Mouse (Mus musculus): ENCODE measurements at regions not wholly inside any gene's neighbourhood (a gene's known extent, or its start where the extent isn't known, plus 50 kb on each side); places are given as distances from the start of the nearest gene placed in this dataset.

DNA sequence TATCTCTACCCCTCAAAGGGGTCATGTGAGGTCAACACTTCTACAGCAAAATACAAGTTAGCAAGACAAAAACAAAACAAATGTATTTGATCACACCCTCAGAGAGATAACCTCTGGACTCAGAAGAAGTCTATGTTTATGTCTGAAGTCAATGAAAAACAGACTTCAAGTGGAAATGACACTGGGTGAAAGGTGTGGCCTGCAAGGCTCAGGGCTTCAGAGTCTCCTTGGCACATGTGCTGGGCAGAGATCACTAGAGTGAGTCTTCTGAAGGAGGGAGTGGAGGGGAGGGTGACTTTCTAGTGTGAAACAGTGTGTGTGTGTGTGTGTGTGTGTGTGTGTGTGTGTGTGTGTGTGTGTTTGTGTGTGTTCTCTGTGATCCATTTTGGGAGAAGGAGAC is 68.2 kb downstream of the Il12a start:
- no peak for ATAC-seq (ENCODE audit: borderline replicate concordance, extremely low read depth, low FRiP score, low TSS enrichment)
- H3K9me3 ChIP-seq, result no peaks in the 10 kb centered on the region
- no peak overlapping the region for H3K27ac ChIP-seq
- H3K9ac ChIP-seq, result no peak overlapping the region
- H3K4me1 ChIP-seq, result peaks cover 18% of the 10 kb centered on the region
- no peaks in the 10 kb centered on the region for H3K36me3 ChIP-seq
- no peak overlapping the region for H3K4me2 ChIP-seq
- H3K27me3 ChIP-seq, result no peaks in the 10 kb centered on the region
- H3K4me3 ChIP-seq, result no peak overlapping the region

GRCm38 (mm10) chr3:68759375-68759774 is 68.9 kb downstream of the Il12a start:
- H3K27ac ChIP-seq, result 0 out of 2 replicates have a peak overlapping the region, but pooled peaks have one; percentile 11
- H3K9ac ChIP-seq, result no peak overlapping the region
- WGBS, result 38% methylated on average over 8 of the region's 8 CpGs
- peak; percentile 75; the same call in 1 of the 2 replicates for ATAC-seq (ENCODE audit: borderline replicate concordance, extremely low read depth, low FRiP score, low TSS enrichment)
- no peak overlapping the region for H3K4me2 ChIP-seq
- H3K9me3 ChIP-seq, result no peaks in the 10 kb centered on the region
- H3K27me3 ChIP-seq, result no peaks in the 10 kb centered on the region
- no peak overlapping the region for H3K4me3 ChIP-seq
- H3K36me3 ChIP-seq, result no peaks in the 10 kb centered on the region
- peaks cover 20% of the 10 kb centered on the region for H3K4me1 ChIP-seq

DNA sequence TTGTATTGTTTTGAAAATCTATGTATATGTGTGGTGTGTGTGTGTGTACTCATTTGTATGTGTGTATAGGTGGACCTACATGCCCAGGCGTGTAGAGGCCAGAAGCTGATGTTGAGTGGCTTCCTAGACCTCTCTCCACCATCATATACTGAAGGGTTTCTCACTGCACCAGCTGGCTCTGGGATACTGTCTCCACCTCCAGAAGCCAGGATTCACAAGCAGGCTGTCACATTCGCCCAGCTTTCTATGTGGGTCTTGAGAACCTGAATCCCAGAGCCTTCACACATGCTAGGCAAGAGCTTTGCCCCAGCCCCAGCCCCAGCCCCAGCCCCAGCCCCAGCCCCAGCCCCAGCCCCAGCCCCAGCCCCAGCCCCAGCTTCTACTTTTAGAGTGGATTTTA is 70.4 kb downstream of the Il12a start:
- 84% methylated on average over 2 of the region's 2 CpGs for WGBS
- Histone ChIP-seq H3K27ac (no peak overlapping the region), H3K36me3 (no peaks in the 10 kb centered on the region), H3K9ac (no peak overlapping the region), H3K4me3 (no peak overlapping the region), H3K27me3 (no peaks in the 10 kb centered on the region), H3K4me1 (peaks cover 34% of the 10 kb centered on the region), H3K9me3 (no peaks in the 10 kb centered on the region), H3K4me2 (no peak overlapping the region)
- ATAC-seq (ENCODE audit: borderline replicate concordance, extremely low read depth, low FRiP score, low TSS enrichment), result no peak

DNA sequence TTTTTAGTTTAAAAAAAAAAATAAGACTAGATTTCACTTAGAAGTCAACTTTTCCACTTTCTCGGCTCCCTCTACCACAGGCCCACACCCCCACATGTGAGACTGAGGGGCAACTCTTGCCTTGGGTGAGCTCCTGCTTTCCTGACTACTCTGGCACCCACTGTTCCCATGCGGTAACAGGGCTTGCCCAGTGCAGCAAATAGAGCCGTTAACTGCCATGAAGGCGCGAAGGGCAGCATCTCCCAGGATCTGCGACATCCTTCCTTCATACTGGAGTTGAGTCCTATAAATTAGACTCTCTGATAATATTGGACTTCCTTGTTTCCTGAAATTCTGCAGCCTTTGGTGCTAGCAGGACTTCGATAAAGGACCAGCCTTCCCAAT is 70.8 kb downstream of the Il12a start:
- no peak overlapping the region for H3K27ac ChIP-seq
- H3K4me3 ChIP-seq, result no peak overlapping the region
- 50% methylated on average over 7 of the region's 7 CpGs for WGBS
- no peaks in the 10 kb centered on the region for H3K36me3 ChIP-seq
- H3K4me2 ChIP-seq, result no peak overlapping the region; the same call in 1 of the 2 replicates
- no peaks in the 10 kb centered on the region for H3K9me3 ChIP-seq
- no peak for ATAC-seq (ENCODE audit: borderline replicate concordance, extremely low read depth, low FRiP score, low TSS enrichment)
- no peak overlapping the region for H3K9ac ChIP-seq
- peaks cover 34% of the 10 kb centered on the region for H3K4me1 ChIP-seq
- H3K27me3 ChIP-seq, result no peaks in the 10 kb centered on the region

GRCm38 (mm10) chr3:68761626-68762331 is 71.3 kb downstream of the Il12a start:
- Histone ChIP-seq H3K4me1 (peaks cover 34% of the 10 kb centered on the region), H3K9me3 (no peaks in the 10 kb centered on the region), H3K9ac (no peak overlapping the region), H3K36me3 (no peaks in the 10 kb centered on the region), H3K4me3 (no peak overlapping the region), H3K27me3 (no peaks in the 10 kb centered on the region), H3K27ac (peak overlapping the region; percentile 15; the same call in 1 of the 2 replicates), H3K4me2 (no peak overlapping the region; the same call in 1 of the 2 replicates)
- WGBS, result 18% methylated on average over 11 of the region's 11 CpGs
- ATAC-seq (ENCODE audit: borderline replicate concordance, extremely low read depth, low FRiP score, low TSS enrichment), result peak; percentile 29; the same call in 1 of the 2 replicates

GRCm38 (mm10) chr3:68762988-68763387 is 72.5 kb downstream of the Il12a start:
- Histone ChIP-seq H3K27me3 (no peaks in the 10 kb centered on the region), H3K9ac (no peak overlapping the region), H3K4me3 (no peak overlapping the region), H3K4me2 (no peak overlapping the region), H3K9me3 (no peaks in the 10 kb centered on the region), H3K27ac (no peak overlapping the region), H3K36me3 (no peaks in the 10 kb centered on the region), H3K4me1 (peaks cover 34% of the 10 kb centered on the region)
- no peak for ATAC-seq (ENCODE audit: borderline replicate concordance, extremely low read depth, low FRiP score, low TSS enrichment)
- 88% methylated on average over 8 of the region's 8 CpGs for WGBS

GRCm38 (mm10) chr3:68764336-68764735 is 73.9 kb downstream of the Il12a start:
- no peak overlapping the region for H3K4me2 ChIP-seq
- no peaks in the 10 kb centered on the region for H3K9me3 ChIP-seq
- no peak overlapping the region for H3K9ac ChIP-seq
- H3K4me1 ChIP-seq, result peaks cover 31% of the 10 kb centered on the region
- H3K36me3 ChIP-seq, result no peaks in the 10 kb centered on the region
- no peak overlapping the region for H3K4me3 ChIP-seq
- H3K27me3 ChIP-seq, result no peaks in the 10 kb centered on the region
- ATAC-seq (ENCODE audit: borderline replicate concordance, extremely low read depth, low FRiP score, low TSS enrichment), result no peak
- H3K27ac ChIP-seq, result no peak overlapping the region
- 86% methylated on average over 4 of the region's 4 CpGs for WGBS

DNA sequence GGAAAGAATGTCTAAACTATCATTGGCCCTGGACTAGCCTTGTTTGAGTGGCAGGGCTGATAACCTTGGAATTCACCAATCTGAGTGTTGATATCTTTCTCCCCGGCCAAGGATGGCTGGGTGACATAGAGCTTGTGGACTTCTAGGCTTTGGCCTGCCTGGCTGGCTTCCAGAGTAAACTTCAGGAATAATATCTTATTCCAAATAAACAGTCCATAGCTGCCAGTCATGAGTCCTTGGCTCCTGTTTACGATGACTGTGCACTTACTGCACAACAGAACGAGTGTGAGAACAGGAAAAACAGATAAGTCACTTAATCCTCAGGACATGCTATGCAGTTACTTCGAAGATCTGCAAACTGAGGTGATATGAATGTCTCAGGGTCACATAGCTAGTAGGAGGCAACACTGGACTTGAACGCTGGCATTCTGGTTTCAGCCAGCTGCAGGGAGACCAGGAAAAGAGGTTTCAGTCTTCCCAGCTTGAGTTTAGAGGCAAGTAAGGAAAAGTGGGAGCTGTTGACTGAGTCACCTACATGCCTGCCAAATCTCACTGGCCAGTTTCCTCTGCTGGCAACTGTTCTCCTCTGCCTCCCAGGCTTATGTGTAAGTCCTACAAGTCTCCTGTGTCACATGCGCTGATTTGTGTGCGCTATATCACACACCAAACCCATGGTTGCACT is 74.6 kb downstream of the Il12a start:
- Histone ChIP-seq H3K4me2 (no peak overlapping the region), H3K27ac (no peak overlapping the region), H3K9ac (no peak overlapping the region), H3K4me1 (peaks cover 27% of the 10 kb centered on the region), H3K4me3 (no peak overlapping the region), H3K27me3 (no peaks in the 10 kb centered on the region), H3K36me3 (no peaks in the 10 kb centered on the region), H3K9me3 (no peaks in the 10 kb centered on the region)
- 34% methylated on average over 7 of the region's 7 CpGs for WGBS
- ATAC-seq (ENCODE audit: borderline replicate concordance, extremely low read depth, low FRiP score, low TSS enrichment), result peak; percentile 67

DNA sequence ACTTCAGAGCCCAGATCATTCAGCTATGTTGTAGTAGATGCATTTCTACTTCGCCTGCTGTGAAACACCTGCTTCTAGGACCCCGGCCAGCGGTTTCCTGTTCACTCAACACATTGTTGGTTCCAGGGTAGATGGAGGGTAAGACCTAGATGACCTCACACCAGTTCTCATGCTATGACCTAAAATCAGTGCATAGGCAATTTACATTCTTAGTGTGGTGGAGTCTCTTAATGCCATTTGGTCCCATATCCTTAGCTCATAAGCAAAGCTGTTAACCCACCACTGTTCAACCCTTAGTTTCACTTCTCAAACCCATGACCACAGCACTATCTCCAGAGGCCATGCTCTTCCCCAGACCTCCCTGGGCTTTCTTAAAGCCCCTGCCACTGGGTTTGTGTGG is 81.1 kb downstream of the Il12a start:
- Histone ChIP-seq H3K4me3 (no peak overlapping the region), H3K4me1 (no peaks in the 10 kb centered on the region), H3K9ac (no peak overlapping the region), H3K27ac (no peak overlapping the region), H3K36me3 (no peaks in the 10 kb centered on the region), H3K27me3 (no peaks in the 10 kb centered on the region), H3K9me3 (no peaks in the 10 kb centered on the region), H3K4me2 (no peak overlapping the region)
- WGBS, result 87% methylated on average over 3 of the region's 3 CpGs
- ATAC-seq (ENCODE audit: borderline replicate concordance, extremely low read depth, low FRiP score, low TSS enrichment), result no peak

DNA sequence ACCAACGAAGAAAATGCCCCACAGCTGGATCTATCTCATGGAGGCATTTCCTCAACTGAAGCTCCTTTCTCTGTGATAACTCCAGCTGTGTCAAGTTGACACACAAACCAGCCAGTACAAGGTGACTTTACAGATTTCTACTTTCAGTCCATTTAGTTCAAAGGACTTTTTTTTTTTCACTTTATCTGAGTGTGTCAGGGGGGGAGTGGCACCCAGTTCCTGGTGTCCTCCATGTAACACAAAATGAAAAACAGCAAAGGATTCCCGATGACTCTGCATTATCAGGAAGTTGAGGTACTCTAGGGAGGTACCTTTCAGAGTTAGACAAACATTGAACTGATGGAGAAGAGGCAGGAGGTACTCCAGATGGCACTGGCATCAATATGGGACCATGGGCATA is 87.4 kb downstream of the Il12a start:
- H3K9ac ChIP-seq, result no peak overlapping the region
- H3K9me3 ChIP-seq, result no peaks in the 10 kb centered on the region
- H3K36me3 ChIP-seq, result no peaks in the 10 kb centered on the region
- H3K27ac ChIP-seq, result no peak overlapping the region
- H3K4me3 ChIP-seq, result no peak overlapping the region
- no peaks in the 10 kb centered on the region for H3K4me1 ChIP-seq
- WGBS, result 58% methylated on average over 2 of the region's 2 CpGs
- ATAC-seq (ENCODE audit: borderline replicate concordance, extremely low read depth, low FRiP score, low TSS enrichment), result no peak
- H3K4me2 ChIP-seq, result no peak overlapping the region
- no peaks in the 10 kb centered on the region for H3K27me3 ChIP-seq

DNA sequence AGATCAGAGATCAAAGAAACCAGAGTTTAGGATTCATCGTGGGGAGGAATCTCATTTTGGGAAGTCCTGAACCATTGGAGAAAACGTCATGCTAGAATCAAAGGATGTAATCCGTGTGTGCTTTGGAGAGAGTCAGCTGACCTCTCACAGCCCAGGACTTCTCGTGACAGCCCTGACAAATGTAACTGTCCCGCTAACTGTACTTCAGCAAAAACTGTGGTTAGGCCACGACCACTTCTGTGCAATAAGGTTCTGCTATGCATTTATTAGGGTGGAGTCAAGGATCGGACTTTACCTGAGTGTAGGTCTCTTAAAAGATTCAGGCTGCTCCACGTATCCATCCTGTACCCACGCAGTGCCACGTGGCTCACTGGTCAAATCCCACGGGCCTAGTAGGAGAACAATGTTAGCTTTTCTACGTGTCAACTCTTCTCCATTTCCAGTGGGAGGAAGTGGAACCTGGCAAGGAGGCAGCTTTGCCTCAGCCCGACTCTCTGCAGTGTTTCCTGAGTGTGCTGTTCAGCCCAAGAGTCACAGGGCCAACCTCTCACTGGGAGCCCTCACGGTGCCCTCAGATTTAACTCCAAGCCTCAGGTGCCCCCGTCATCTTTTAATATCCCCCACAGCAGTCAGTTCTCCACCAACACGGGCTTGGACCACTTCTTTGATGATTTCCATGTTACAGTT is 88.1 kb downstream of the Il12a start:
- whole genome bisulfite sequencing, result 72% methylated on average over 16 of the region's 16 CpGs
- Histone ChIP-seq H3K36me3 (no peaks in the 10 kb centered on the region), H3K4me3 (no peak overlapping the region), H3K27me3 (no peaks in the 10 kb centered on the region), H3K9me3 (no peaks in the 10 kb centered on the region), H3K4me2 (no peak overlapping the region), H3K4me1 (no peaks in the 10 kb centered on the region), H3K27ac (no peak overlapping the region), H3K9ac (no peak overlapping the region)
- ATAC-seq (ENCODE audit: borderline replicate concordance, extremely low read depth, low FRiP score, low TSS enrichment), result no peak

DNA sequence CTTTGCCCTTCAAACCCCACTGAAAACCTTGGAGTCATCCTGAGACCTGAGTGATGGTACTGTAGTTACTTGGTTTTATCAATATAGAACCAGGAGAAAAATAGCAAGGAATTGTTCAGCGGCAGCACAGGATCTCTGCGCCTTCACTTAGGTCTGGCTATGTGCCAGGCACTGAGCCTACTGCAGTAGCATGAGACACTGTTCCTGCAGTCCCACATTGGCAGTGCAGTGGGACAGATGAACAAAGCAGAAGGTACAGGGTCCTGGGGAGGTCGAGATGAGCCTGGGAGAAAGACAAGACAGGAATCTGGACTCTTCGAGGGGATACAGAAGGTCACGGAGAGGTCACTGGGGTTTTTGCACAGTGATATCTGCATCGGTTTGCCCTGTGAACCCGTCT is 88.5 kb upstream of the 1110032F04Rik start:
- H3K4me1 ChIP-seq, result no peaks in the 10 kb centered on the region
- H3K27ac ChIP-seq, result no peak overlapping the region
- no peak overlapping the region for H3K9ac ChIP-seq
- WGBS, result 36% methylated on average over 7 of the region's 7 CpGs
- no peak for ATAC-seq (ENCODE audit: borderline replicate concordance, extremely low read depth, low FRiP score, low TSS enrichment)
- H3K36me3 ChIP-seq, result no peaks in the 10 kb centered on the region
- H3K4me3 ChIP-seq, result no peak overlapping the region
- H3K4me2 ChIP-seq, result no peak overlapping the region
- no peaks in the 10 kb centered on the region for H3K27me3 ChIP-seq
- no peaks in the 10 kb centered on the region for H3K9me3 ChIP-seq

All from lung, embryonic 15.5 days (tissue).